Mouse (Mus musculus): ENCODE measurements around the gene Grk6. TPM values are rescaled to one million over a fixed set of nuclear protein-coding genes. Genes with fewer than 3 reads are reported as not detected.

The Grk6 gene
- total RNA-seq, 2 experiments from 2014 or later, result 17.4 to 22.3 TPM

Small RNA genes lying within 50 kb of the gene (microRNA-seq; reads per million reads assigned to microRNA genes)
- gene Mir6943, result 0.50 to 0.64 reads per million in 2 experiments
- 21.6 to 24.5 reads per million in 2 experiments for gene Mir6944
- 5.4 to 8.8 reads per million in 2 experiments for gene Mir6945

Other genes with a start within 250 kb of the Grk6 start
- 10 to 100 TPM; 75.4 to 89.6 TPM for gene Nsd1, start 235.3 kb upstream of the Grk6 start, total RNA-seq (2021)
- gene Prelid1, start 124.6 kb upstream of the Grk6 start, total RNA-seq (2021), result 10 to 100 TPM; 66.3 to 79.2 TPM
- 10 to 100 TPM; 36.0 to 37.2 TPM for gene Rab24, start 123.1 kb upstream of the Grk6 start, total RNA-seq (2021)
- gene Mxd3, start 115.2 kb upstream of the Grk6 start, total RNA-seq (2021), result 1 to 10 TPM; 6.2 to 7.8 TPM
- 10 to 100 TPM; 37.0 to 45.1 TPM for gene Lman2, start 82.3 kb upstream of the Grk6 start, total RNA-seq (2021)
- gene Rgs14, start 75.3 kb upstream of the Grk6 start, total RNA-seq (2021), result under 1 TPM; 0.19 to 0.36 TPM
- gene Slc34a1, start 46.9 kb upstream of the Grk6 start, total RNA-seq (2021), result under 1 TPM in 1 of 2 experiments, not detected in 1; 0.11 TPM
- gene Pfn3, start 29.8 kb upstream of the Grk6 start, total RNA-seq (2021), result not detected
- under 1 TPM in 1 of 2 experiments, not detected in 1; 0.34 TPM for gene F12, start 18.3 kb upstream of the Grk6 start, total RNA-seq (2021)
- 1 to 10 TPM; 2.1 to 2.5 TPM for gene Prr7, start 19.2 kb downstream of the Grk6 start, total RNA-seq (2021)
- 10 to 100 TPM; 52.6 to 71.2 TPM for gene Dbn1, start 43.0 kb downstream of the Grk6 start, total RNA-seq (2021)
- 100 to 1,000 TPM; 458 to 513 TPM for gene Pdlim7, start 68.6 kb downstream of the Grk6 start, total RNA-seq (2021)
- gene Dok3, start 84.2 kb downstream of the Grk6 start, total RNA-seq (2021), result 1 to 10 TPM; 2.0 to 4.0 TPM
- gene Ddx41, start 91.6 kb downstream of the Grk6 start, total RNA-seq (2021), result 10 to 100 TPM; 12.7 to 13.7 TPM
- 10 to 100 TPM; 19.9 to 26.5 TPM for gene Fam193b, start 126.0 kb downstream of the Grk6 start, total RNA-seq (2021)
- 100 to 1,000 TPM; 147 to 192 TPM for gene Tmed9, start 128.7 kb downstream of the Grk6 start, total RNA-seq (2021)
- gene B4galt7, start 154.8 kb downstream of the Grk6 start, total RNA-seq (2021), result 1 to 10 TPM; 8.3 to 9.2 TPM
- 10 to 100 TPM; 13.0 to 17.1 TPM for gene Caml, start 177.9 kb downstream of the Grk6 start, total RNA-seq (2021)
- 10 to 100 TPM; 27.8 to 30.1 TPM for gene Ddx46, start 190.0 kb downstream of the Grk6 start, total RNA-seq (2021)
- gene B230219D22Rik, start 248.1 kb downstream of the Grk6 start, total RNA-seq (2021), result 10 to 100 TPM; 36.4 to 41.9 TPM